Mouse (Mus musculus) adrenal gland, adult 18-20 months (tissue): Measurements from ENCODE around the gene Golgb1. TPM values are rescaled to one million over a fixed set of nuclear protein-coding genes. Genes with fewer than 3 reads are reported as not detected.

Experiments
- DNase-seq, 2 experiments: peaks; one replicate each; pipeline ENCODE4 v3.0.0; 2021 to 2022; ENCODE audit warnings: low spot score in 2 of 2
- total RNA-seq, 2 experiments: library from RNA; stranded (reverse); gene quantifications; 1 replicate in 1 of 2; 2 replicates in 1 of 2; pipeline ENCODE4 v1.2.3; 2021

Gene Golgb1
- total RNA-seq, 2 experiments from 2014 or later = 59.5 to 80.9 TPM

- no peak for DNase-seq
Observed at GRCm38 (mm10) chr16:36914195-36914594, 39.3 kb downstream of the Golgb1 start.

GRCm38 (mm10) chr16:36918505-36918904 lies 43.6 kb downstream of the Golgb1 start:
- no peak for DNase-seq

- no peak for DNase-seq
Observed at GRCm38 (mm10) chr16:36920410-36920809, 45.5 kb downstream of the Golgb1 start.

GRCm38 (mm10) chr16:36921067-36921613 lies 46.2 kb downstream of the Golgb1 start:
- DNase-seq = no peak

- DNase-seq = no peak
Observed at GRCm38 (mm10) chr16:36921980-36922379, 47.0 kb downstream of the Golgb1 start.

- no peak for DNase-seq
Observed at GRCm38 (mm10) chr16:36924312-36924711, 49.4 kb downstream of the Golgb1 start.

GRCm38 (mm10) chr16:36925351-36925750 lies 50.4 kb downstream of the Golgb1 start:
- DNase-seq = no peak

- DNase-seq = no peak
Observed at GRCm38 (mm10) chr16:36925797-36926196, 50.9 kb downstream of the Golgb1 start.

- DNase-seq = no peak
Observed at GRCm38 (mm10) chr16:36926514-36927447, 51.8 kb downstream of the Golgb1 start.

GRCm38 (mm10) chr16:36927495-36928105 lies 52.7 kb downstream of the Golgb1 start:
- DNase-seq = no peak

- DNase-seq = no peak
Observed at GRCm38 (mm10) chr16:36928106-36928500, 53.2 kb downstream of the Golgb1 start.

GRCm38 (mm10) chr16:36929216-36929615 lies 54.3 kb downstream of the Golgb1 start:
- no peak for DNase-seq

GRCm38 (mm10) chr16:36930231-36931136 lies 55.5 kb downstream of the Golgb1 start:
- DNase-seq = no peak

- DNase-seq = no peak
Observed at GRCm38 (mm10) chr16:36931381-36931780, 56.4 kb downstream of the Golgb1 start.

GRCm38 (mm10) chr16:36931976-36932375 lies 57.0 kb downstream of the Golgb1 start:
- peak in 1 of 2 experiments; percentile 8 for DNase-seq

GRCm38 (mm10) chr16:36932546-36932945 lies 57.6 kb downstream of the Golgb1 start:
- peak in 1 of 2 experiments; percentile 16 for DNase-seq

- peak in 1 of 2 experiments; percentile 20 for DNase-seq
Observed at GRCm38 (mm10) chr16:36934131-36934840, 59.3 kb downstream of the Golgb1 start.

- DNase-seq = peak in 1 of 2 experiments; percentile 30
Observed at GRCm38 (mm10) chr16:36934841-36935620, 60.1 kb downstream of the Golgb1 start, which contains the start of gene Hcls1. Hcls1 (plus strand) TSS chr16:36934983.

GRCm38 (mm10) chr16:36935814-36936213 lies 60.9 kb downstream of the Golgb1 start:
- DNase-seq = peak in 1 of 2 experiments; percentile 13
